Mouse (Mus musculus): ENCODE data around the gene Lepr.

Lepr gene

DNA sequence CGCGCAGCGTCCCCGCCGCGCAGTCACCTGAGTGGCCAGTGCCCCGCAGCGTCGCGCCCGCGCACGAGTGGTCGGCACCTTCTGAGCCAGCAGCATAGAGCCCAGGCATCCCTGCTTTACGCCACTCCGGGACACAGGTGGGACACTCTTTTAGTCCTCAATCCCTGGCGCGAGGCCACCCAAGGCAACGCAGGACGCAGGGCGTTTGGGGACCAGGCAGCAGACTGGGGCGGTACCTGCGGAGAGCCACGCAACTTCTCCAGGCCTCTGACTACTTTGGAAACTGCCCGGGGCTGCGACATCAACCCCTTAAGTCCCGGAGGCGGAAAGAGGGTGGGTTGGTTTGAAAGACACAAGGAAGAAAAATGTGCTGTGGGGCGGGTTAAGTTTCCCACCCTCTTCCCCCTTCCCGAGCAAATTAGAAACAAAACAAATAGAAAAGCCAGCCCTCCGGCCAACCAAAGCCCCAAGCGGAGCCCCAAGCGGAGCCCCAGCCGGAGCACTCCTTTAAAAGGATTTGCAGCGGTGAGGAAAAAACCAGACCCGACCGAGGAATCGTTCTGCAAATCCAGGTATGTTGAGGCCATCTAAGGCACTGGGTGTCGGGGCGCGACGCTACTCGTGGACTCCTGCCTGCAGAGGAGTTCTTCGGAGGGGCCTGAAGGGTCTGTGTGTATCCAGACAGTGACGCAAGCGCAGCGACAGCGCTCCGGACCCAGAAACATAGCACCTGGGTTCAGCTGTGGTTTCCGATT lies at the start of gene Lepr:
Gene Lepr, plus strand, starts transcription at position 38 of the 755 bp plus-strand sequence.
- DNase-seq (ENCODE audit: low read depth) = no peak

DNA sequence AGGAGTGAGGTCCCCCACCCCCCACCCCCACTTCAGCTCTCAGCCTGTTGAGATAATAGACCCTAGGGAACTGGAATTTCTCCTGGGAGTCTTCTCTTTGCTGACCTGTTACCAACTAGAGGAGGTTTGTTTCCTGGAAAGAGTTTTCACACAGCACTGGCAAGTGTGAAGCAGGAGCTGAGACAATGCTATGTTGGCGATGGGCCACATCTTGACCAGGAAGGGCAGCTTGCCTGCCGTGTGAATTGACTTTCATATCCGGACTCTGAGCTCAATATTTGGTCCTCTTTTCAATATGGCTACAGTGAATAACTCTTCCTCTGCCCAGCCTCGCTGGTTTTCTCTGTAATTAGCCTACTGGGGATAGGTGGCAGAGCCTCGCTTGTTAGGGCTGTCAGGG lies 48.0 kb upstream of the Lepr start:
- no peak for DNase-seq (ENCODE audit: low read depth)

DNA sequence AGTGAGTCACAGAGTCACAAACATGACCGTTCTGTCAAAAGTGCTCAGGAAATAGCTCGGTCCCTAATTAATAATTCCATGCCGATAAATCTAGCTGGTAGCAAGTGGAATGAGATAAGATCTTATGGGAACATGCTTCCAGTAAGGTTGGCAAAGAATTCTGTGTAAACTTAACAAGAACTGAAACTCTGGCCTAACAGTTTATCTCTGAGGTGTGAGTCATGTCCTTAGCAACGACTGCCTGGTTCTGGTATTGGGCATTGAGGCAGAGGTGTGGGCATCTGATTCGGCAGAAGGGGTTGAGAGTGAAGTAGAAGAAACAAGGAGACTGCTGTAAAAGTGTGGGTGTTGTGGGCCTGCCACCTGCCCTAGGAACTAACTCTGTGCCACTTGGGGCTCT lies 47.4 kb upstream of the Lepr start:
- no peak for DNase-seq (ENCODE audit: low read depth)

DNA sequence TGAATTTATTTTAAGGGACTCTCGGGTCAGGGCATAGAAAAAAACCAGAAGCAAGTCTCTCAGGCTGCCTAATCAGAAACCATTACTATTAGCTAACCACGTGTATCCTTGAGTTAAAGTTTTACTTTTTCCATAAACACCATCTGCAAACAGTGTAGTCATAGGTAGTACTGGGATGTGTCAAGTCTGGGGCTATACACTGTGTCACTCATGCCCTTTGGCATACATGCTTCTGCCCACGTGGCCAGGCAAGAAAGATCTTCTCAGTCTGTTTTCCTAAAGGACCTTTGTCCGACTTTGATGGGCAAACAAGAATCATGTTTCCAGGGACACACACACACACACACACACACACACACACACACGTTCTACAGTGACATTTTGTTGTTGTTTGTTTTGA lies 42.4 kb upstream of the Lepr start:
- no peak for DNase-seq (ENCODE audit: low read depth)

DNA sequence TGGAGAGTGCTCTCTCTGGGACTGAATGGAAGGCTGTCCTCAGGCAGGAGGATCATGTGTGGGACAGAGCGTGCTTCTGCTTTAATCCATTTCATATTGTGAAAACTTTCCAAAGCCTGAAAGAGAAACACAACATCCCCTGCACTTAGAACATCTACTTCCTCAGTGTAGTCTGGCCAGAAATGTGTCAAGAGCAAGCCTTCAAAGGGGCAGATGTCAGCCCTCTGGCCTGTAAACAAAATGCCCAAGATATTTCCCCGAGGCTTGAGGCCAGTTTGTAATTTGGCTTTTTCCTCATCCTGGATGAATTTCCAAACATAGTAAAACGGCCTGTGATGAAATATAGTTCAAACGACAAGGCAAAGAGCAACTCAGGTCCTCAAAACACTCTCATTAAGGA lies 41.5 kb upstream of the Lepr start:
- DNase-seq (ENCODE audit: low read depth) = no peak

DNA sequence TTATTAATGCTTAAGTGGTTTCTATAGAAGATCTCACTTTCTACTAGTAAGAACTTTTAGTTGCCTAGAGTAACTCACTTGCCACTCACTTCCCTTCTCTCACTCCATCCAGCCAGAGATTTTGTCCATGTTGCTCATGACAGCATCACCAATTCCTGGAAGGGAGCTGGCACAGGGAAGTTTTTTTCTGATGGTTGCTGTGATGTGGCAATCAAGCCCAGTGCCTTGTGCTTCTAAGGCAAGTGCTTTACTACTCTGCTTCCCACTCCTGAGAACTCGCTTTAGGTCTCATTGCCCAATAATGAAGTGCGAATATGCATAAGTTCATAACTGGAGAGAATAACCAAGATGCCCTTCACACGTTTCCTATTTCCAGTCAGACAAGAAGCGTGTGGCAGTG lies 34.6 kb upstream of the Lepr start:
- no peak for DNase-seq (ENCODE audit: low read depth)

DNA sequence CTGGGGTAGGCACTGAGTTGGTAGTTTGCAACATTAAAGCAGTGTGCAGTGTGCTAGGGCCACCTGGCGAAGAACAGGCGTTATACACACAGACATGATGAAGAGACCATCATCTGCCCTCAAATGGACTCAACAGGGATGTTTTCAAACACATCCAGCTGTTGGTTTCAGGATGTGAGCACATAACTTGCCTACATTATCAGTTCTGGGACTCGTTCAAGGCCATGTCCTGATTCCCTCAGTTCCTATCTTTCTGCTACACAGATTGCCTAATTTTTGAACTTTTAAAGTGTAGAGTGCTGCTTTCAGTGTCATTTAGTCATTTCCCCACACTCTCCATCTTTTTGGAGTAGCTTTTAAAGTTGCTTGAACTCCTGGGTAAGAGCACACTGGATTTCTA lies 34.1 kb upstream of the Lepr start:
- DNase-seq (ENCODE audit: low read depth) = no peak

DNA sequence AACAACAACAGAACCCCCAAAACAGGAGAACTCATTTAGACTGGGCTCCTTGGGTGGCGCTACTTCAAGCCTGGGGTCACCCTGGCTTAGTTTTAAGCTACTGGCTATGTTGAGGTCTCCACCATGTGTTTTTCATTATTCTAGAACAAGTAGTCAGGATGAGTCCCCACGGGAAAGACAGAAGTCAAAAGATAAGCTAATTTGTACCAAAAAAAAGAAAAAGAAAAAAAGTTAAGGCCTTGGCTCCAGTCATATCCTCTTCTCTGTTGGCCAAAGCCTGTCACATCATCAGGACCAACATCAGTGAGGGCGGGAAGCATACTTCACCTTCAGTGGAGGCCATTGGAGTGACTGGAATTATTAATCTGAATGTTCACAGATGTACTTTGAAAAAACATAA lies 32.4 kb upstream of the Lepr start:
- no peak for DNase-seq (ENCODE audit: low read depth)

DNA sequence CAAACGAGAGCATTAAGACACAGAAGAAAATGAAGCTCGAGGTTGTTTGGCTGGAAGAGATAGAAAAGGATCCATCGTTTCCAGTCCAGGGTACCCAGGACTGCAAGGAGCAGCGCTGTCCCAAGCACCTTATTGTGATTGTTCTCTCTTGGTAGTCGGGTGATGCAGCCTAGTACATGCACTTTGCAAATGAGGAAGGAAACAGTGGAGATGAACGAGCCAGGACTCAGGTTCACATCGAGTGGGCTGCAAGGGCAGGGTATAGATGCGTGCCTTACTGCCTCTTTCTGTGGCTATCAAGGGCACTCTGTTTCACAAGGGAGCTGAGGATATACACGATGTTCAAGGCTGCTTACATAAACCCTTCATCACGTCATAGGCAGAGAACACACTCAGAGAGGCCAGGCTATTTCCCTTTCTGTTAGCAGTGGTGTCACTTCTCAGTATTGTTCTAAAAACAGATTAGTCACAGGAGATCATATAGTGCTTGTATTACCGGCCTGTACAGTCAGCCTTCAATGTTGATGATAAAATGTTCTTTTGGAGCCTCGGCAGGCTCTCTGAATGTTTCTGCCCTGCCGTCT lies 30.9 kb upstream of the Lepr start:
- DNase-seq (ENCODE audit: low read depth) = no peak

DNA sequence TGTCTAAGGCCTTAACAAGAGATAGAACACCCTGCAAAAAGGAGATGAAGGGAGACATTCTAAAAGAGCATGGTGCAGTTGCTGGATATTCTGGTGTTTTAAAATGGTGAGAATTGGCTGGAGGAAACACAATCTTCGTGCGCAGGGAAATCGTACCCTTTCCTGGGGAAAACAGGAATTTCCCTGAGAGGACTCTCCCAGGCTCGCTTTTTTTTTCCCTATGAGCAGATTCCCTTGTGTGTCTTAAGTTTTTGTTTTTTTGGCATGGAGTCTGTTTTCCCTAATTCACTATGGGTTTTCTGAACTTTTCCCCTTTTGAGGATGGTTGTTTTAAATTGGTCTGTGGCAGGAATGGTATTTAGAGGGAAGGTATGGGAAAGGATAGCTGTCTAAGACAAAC lies 28.0 kb upstream of the Lepr start:
- DNase-seq (ENCODE audit: low read depth) = no peak

DNA sequence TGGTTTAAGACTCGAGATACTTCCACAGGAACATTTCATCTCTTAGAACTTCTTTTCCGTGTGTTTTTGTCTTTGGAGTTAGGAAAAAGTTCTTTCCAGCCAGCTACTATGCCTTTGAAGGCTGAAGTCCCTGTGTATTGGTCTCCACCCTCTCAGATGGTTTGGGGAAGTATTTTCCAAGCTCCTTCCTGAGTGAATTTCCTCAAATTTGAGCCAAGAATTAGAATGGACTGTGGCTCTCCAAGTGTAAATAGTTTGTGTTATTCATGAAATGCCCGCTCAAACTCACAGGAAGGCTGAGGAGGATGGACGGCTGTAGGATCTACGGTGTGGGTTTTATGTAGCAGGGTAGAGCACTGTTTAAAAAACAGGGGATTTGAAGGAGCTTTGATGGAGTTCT lies 27.6 kb upstream of the Lepr start:
- DNase-seq (ENCODE audit: low read depth) = no peak

DNA sequence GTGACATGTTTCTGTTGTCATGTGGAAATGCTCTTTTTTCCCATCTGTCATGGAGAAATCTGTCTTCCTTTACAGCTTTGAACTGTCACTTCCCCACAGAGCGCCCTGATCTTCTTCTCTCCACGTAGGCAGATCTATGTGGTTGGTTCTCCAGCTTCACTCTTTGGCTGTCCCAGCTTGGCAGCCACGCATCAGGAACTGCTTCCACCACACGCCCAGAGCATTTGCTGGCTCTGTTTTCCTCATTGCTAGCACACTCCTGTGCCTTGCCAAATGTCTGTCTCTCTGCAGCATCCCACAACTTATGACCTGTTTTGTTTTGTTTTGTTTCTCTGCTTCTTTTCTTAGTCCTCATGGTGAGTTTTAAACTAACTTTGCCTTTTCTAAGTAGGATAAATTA lies 24.3 kb upstream of the Lepr start:
- DNase-seq (ENCODE audit: low read depth) = no peak

DNA sequence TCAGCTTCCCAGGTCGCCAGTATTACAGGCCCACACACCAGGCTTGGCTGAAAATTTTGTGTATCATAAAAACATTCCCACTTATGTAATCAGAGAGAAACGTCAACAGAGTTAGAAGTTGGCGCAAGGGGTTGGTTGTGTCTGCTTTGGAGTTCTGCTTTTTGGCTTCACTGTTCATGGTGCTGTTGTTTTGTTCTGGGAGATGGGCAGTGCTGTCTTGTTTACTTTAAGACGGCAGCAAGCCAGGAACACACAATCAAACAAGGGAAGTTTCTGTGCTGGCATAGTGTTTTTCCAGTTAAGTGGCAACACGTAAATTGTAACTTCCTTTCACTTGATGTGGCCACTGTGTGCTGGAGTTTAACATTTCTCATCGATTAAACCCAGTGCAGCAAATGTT lies 22.7 kb upstream of the Lepr start:
- DNase-seq (ENCODE audit: low read depth) = no peak

DNA sequence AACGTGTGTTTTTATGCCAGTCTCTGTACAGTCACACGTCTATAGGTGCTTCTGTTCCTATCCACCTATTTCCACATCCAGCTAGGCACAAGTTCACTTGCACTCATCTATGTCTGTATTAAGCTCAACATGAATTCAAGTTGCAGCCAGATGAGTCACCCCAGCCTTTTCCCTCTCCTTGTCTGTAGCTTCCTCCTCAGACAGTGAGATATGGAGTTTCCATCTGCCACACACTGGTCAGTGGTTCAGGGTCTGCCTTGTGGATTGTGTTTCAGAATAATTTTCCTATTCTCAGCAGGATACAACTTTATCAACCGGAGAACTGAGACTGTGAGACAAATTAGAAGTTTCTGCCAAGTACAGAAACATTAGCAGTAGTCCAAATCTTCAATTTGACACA lies 20.0 kb upstream of the Lepr start:
- DNase-seq (ENCODE audit: low read depth) = no peak

DNA sequence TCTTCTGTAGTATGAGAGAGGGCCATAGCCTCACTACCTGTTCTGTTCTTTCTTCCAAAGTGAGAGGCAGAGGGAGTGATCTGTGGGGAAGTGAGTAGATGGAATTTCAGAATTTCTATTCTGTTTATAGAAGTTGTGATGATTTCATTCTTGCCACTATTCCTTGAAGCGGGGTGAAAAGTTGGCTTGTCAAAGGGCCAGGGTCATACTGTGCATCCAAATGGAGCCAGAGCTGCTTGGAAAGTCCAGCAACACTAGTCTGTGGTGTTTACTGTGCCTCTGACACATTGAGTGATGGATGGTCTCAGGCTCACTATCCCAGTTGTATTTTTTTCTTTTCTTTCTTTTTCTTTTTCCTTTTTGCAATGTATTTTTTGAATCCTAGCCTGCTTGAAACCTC lies 17.8 kb upstream of the Lepr start:
- DNase-seq (ENCODE audit: low read depth) = no peak

DNA sequence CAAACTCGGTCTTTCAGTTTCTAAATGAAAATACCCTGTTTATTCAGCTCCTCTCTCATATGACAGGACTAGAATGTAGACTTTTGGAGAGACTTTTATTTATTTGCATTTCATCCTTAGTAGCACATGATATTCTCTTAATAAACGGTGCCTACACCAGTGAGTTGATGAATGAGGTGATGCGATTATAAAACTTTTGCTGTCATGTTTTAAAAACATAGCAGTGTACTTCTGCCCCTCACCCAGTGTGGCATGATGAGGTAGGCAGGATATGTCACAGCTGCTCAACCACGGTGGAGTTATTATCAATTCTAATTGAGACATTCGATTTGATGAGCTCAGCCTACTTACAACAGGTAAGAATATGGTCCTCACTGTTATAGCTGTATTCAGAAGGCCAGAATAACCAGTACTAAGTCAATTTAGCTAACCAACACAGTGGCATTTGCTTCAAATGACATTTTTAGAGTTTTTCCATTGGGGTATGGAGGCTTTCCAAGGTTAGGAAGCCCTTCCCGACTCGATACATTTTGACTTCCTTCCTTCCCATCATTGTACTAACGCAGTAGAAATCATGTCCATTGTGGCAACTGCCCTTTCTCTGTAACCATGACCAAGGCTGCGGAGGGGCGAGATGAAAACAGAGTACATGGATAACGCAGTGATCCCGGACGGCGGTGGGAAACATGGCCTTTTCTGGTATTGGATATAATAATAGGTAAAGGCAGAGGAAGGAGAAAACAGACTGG lies 16.1 kb upstream of the Lepr start:
- no peak for DNase-seq (ENCODE audit: low read depth)

DNA sequence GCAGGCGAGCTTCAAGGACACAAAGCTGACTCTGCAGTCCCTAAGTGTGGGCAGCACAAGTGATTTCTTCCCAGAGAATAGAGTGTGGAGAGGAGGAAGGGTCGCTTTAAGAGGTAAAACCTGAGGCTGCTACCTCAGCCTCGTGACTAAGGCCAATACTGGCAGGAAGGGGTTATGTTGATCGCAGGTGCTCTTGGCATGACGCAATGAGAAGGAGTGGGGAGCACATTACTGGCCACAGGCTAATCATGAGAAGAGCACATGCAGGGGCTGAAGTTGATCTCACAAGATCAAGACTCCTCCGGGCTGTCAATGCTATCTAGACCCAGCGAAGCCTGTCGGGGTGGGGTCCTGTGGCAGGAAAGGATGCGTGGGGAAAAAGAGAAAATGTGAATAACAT lies 11.9 kb upstream of the Lepr start:
- DNase-seq (ENCODE audit: low read depth) = no peak

DNA sequence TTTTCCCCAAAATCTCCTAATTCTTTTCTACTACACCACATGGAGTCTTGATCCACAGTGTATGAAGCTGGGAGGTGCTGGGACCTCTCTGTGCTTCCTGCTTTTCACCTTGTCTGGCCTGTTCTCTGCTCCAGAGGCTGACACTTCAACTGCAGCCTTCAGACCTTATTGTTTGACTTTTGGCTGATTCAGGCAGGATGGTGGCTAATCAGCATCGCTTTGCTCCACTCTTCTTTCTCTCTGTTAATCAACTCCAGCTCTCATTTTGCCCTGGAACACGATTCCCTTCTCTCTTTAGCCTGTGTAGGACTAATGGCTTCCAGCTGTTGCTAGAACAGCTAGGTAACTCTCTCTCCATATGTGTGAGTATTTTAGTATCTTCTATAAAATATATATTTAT lies 10.0 kb upstream of the Lepr start:
- no peak for DNase-seq (ENCODE audit: low read depth)

DNA sequence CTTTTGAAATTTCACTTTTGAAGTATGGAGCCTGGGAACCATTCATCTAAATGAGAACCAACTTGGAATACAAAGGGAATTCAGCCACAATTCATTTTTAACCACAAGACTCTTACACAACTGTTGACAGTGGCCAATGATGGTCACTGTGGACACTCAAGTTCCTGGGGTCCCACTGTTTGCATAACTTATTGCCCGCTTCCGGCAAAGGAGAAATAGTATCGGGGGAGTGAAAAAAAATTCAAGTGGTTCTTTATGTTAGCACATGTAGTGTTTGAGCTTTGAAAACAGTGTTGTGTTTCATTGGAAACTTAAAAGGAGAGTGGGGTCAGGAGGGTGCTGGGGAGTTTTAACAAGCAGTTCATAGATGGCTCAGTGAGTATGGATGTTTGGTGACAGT lies 9.3 kb upstream of the Lepr start:
- DNase-seq (ENCODE audit: low read depth) = no peak

DNA sequence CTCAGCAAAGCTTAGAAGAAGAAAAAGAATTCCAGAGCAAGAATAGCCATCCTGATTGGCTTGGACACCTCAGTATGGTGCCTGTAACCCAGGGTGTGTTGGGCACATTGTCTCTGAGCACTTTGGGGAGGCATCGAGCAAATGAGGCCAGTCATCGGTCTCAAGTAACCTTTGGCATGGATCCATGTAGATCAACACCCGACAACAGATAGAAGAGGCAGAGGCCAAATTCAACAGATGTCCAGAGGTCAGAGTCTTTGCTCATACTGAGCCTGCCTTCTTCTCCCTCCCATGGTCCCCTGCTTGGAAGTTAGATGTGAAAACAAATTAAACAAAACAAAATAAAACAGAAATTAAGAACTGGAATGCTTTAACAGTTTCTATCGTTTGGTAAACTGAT lies 6.8 kb upstream of the Lepr start:
- no peak for DNase-seq (ENCODE audit: low read depth)

DNA sequence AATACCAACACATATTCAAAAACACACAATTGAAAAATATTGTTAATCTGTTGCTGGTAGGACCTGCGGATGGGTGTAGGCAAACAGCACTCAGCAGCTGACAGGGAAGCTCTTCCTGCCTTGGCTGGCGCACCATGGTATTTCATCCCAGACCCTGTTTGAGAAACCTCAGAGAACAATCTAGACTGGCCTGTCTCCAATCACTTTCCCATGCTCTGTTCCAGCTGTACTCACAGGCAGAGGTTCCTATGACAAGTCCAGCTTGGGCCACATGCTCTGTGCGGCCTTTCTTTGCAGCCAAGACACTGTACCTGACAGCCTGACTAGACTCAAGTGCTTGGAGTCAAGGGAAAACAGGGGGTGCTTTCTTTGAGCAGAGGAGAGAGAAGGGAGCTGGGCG lies 6.1 kb upstream of the Lepr start:
- DNase-seq (ENCODE audit: low read depth) = no peak

DNA sequence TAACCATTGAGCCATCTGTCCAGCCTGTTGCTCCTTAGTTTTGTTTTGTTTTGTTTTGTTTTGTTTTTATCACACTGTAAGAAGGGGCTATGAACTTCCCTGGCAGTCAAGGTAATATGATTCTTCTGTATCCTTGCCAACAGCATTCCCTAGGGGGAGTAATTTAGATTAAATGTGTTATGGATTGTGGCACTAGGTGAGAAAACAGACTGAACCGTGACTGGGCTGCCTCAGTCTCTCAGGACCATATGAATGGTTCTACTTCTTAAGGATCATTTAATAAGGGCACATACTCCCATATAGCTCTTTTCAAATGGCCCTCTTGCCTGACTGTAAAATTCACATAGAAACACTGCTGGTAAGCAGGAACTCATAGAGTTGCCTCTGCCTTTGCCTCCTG lies 4.6 kb upstream of the Lepr start:
- no peak for DNase-seq (ENCODE audit: low read depth)

DNA sequence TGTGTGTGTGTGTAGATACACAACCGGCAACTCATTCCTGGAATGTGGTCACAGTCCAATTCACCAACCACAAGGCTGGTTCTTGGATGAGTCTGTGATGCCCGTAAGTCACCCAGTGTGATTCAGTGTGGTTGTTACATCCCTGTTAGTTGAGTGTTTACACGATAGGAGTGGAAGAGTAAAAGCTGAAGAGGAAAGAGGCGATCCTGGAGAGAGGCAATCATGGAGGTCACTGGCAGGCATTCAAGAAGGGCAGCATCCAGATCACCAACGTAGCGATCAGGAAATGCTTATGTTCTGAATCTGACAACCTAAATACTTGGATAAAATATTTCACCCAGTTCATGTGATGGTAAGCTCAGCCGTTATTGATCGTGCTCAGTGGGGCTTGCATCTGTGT lies 1.9 kb upstream of the Lepr start:
- no peak for DNase-seq (ENCODE audit: low read depth)

DNA sequence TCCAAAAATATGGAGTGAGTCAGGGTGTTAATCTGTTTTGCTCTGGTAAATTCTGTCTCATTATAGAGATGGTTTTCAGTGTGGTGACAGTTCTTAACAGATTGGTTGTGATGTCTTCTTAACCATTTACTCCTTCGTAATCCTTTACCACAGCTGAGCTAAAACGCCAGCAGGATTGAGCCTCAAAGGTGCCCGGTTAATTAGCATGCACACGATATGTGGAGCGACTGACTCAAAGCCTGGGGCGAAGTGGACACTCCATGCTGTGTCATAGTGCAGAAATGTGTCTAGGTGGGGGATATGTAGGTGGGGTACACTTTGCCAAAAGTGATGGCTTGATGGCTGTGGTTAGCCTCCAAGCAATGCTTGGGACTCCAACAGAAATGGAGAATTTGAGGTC lies 1.4 kb upstream of the Lepr start:
- no peak for DNase-seq (ENCODE audit: low read depth)
